Mouse (Mus musculus) neural tube, embryonic 14.5 days (tissue): ENCODE data around the gene Sgpp1. TPM values are rescaled to one million over a fixed set of nuclear protein-coding genes. Genes with fewer than 3 reads are reported as not detected.
"Not testable (repeated sequence)": the region's sequence is repeated elsewhere in the genome, so short reads cannot be mapped to it uniquely, and the experiment has no call there.

Source experiments
- ATAC-seq: fragments of 200-750 bp; cut with Nextera tagmentation; 2 replicates; pipeline ENCODE4 v1.8.0; 2017; ENCODE audit warnings: low read depth, mild to moderate bottlenecking, moderate TSS enrichment, moderate library complexity
- H3K27ac ChIP-seq: fragments of 300-500 bp; sonication (generic); 2 replicates; pipeline ENCODE4 v1.5.1; 2014; ENCODE audit warnings: low read depth, mild to moderate bottlenecking, control low read depth, low read length, moderate library complexity, mixed read lengths
- H3K27me3 ChIP-seq: fragments of 300-500 bp; sonication (generic); 2 replicates; pipeline ENCODE4 v1.6.1; 2014; ENCODE audit warnings: low read length; ENCODE audit not compliant: control insufficient read depth, insufficient read depth
- H3K36me3 ChIP-seq: fragments of 300-500 bp; sonication (generic); 2 replicates; pipeline ENCODE4 v1.6.1; 2014; ENCODE audit warnings: low read length, mixed read lengths; ENCODE audit not compliant: control insufficient read depth, insufficient read depth
- H3K4me1 ChIP-seq: fragments of 300-500 bp; sonication (generic); 2 replicates; pipeline ENCODE4 v1.6.1; 2014; ENCODE audit warnings: low read length; ENCODE audit not compliant: control insufficient read depth, insufficient read depth
- H3K4me2 ChIP-seq: fragments of 300-500 bp; sonication (generic); 2 replicates; pipeline ENCODE4 v1.6.1; 2014; ENCODE audit warnings: mild to moderate bottlenecking, low read depth, low read length, control low read depth
- H3K4me3 ChIP-seq: fragments of 300-500 bp; sonication (generic); 2 replicates; pipeline ENCODE4 v1.5.1; 2014; ENCODE audit warnings: low read depth, low read length, control low read depth, mixed read lengths
- H3K9ac ChIP-seq: fragments of 300-500 bp; sonication (generic); replicated peaks from 2 replicates; pipeline ENCODE4 v1.6.1; 2014; ENCODE audit warnings: low read depth, mild to moderate bottlenecking, control low read depth, low read length, mixed read lengths
- H3K9me3 ChIP-seq: fragments of 300-500 bp; sonication (generic); 2 replicates; pipeline ENCODE4 v1.6.1; 2016; ENCODE audit warnings: low read length; ENCODE audit not compliant: control insufficient read depth
- WGBS: fragments of 180-500 bp; shearing (Covaris S2); extraction: QIAGEN DNeasy Blood & Tissue Kit; methylation state at CpG from one replicate; pipeline ENCODE4 v1.1.7; 2014; 5-methylcytosine and 5-hydroxymethylcytosine counted together
- polyA plus RNA-seq: library from polyadenylated mRNA; unstranded; fragments of >200 nt; fragmentation: Nextera tagmentation; extraction: Ambion mirVana; gene quantifications from 2 replicates; pipeline ENCODE4 v1.2.1, GENCODE M21; 2014

Gene Sgpp1
- polyA plus RNA-seq, 1 experiment from 2014 or later = 14.1 TPM

DNA sequence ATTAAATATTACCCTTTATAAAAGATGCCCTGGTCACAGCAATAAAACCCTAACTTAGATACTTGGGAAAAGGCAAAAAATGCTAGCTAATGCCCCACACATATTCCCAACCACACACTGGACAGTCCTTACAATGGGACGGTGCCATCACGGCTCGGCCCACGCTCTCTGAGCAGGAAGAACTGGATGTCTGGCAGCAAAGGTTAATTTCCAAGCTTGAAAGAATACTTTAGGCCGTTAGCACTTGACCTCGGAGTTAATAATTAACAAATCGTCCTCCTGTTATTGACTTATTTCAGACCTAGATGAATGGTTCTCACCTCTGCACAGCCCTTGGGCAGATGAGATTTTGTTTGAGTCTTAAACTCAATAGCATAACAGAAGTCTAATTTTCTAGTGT lies 28.9 kb downstream of the Sgpp1 start:
- no peak overlapping the region for H3K27ac ChIP-seq
- no peak overlapping the region for H3K4me3 ChIP-seq
- no peaks in the 10 kb centered on the region for H3K36me3 ChIP-seq
- H3K9me3 ChIP-seq = no peaks in the 10 kb centered on the region
- H3K4me1 ChIP-seq = no peaks in the 10 kb centered on the region
- H3K27me3 ChIP-seq = no peaks in the 10 kb centered on the region
- no peak overlapping the region for H3K4me2 ChIP-seq
- H3K9ac ChIP-seq = no peak overlapping the region
- no peak for ATAC-seq
- WGBS = 77% methylated on average over 7 of the region's 7 CpGs

DNA sequence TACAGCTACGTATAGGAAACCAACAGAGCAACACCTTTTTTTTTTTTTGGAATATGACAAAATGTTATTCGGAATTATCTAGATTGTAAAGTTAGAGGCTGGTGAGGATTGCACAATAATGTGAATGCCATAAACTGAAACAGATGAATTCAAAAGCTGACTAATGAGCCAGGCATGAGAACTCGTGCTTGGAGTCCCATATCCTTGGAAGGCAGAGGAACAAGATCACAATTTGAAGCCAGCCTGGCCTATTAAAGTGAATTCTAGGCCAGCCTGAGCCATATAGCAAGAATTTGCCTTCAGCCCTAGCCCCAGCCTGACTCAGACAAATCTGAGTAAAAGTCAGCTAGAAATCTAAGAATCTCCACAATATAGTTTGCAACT lies 32.8 kb downstream of the Sgpp1 start:
- H3K36me3 ChIP-seq = no peaks in the 10 kb centered on the region
- no peak for ATAC-seq
- no peaks in the 10 kb centered on the region for H3K4me1 ChIP-seq
- no peaks in the 10 kb centered on the region for H3K9me3 ChIP-seq
- no peak overlapping the region for H3K4me2 ChIP-seq
- no peak overlapping the region for H3K9ac ChIP-seq
- H3K4me3 ChIP-seq = no peak overlapping the region
- no peak overlapping the region for H3K27ac ChIP-seq
- no peaks in the 10 kb centered on the region for H3K27me3 ChIP-seq
- 89% methylated on average over 3 of the region's 3 CpGs for WGBS

DNA sequence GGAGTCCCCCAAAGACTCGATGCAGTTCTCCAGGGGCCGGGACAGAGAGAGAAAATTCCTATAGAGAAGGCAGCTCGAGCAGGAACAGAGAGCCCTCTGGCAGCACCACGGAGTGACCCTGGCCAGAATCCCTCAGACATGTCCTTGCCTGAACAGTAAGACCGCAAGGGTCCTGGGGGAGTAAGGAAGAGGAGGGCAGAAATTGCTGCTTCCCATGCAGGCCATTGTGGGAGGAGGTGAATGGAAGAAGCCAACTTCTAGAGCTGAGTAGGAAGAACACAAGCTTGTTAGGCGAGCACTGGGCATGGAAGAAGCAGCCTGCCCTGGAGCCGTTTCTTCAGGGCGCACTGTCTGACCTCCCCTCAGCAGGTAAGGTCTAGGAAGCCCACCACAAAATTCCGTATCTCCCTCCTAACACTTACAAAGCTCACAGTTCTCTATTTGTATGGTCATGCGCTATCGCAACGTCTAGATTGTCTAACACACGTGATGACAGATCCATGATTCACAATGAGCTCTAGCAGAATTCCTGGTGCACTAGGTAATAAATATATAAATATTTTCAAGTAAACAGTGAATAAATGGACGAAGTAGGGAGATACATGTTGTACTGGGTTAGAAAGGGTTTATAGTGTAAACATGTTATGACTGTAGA lies 33.3 kb downstream of the Sgpp1 start:
- WGBS = 72% methylated on average over 14 of the region's 14 CpGs
- Histone ChIP-seq H3K9ac (no peak overlapping the region), H3K4me1 (no peaks in the 10 kb centered on the region)

GRCm38 (mm10) chr12:75701173-75702083 lies 34.1 kb downstream of the Sgpp1 start:
- Histone ChIP-seq H3K4me2 (peak overlapping the region; percentile 41), H3K4me3 (no peak overlapping the region), H3K27ac (no peak overlapping the region), H3K9ac (0 out of 2 replicates have a peak overlapping the region, but pooled peaks have one; percentile 21), H3K9me3 (no peaks in the 10 kb centered on the region), H3K27me3 (no peaks in the 10 kb centered on the region), H3K36me3 (no peaks in the 10 kb centered on the region), H3K4me1 (no peaks in the 10 kb centered on the region)
- WGBS = 34% methylated on average over 21 of the region's 21 CpGs
- no peak for ATAC-seq

More for the DNA sequence above, 33.3 kb downstream of the Sgpp1 start:
- Histone ChIP-seq H3K36me3 (no peaks in the 10 kb centered on the region), H3K27ac (no peak overlapping the region), H3K27me3 (no peaks in the 10 kb centered on the region), H3K4me2 (peak overlapping the region; percentile 41), H3K9me3 (no peaks in the 10 kb centered on the region), H3K4me3 (no peak overlapping the region)
- no peak for ATAC-seq

GRCm38 (mm10) chr12:75698692-75699091 lies 36.8 kb downstream of the Sgpp1 start:
- H3K9ac ChIP-seq = no peak overlapping the region
- no peak overlapping the region for H3K4me3 ChIP-seq
- H3K4me1 ChIP-seq = no peaks in the 10 kb centered on the region
- no peaks in the 10 kb centered on the region for H3K9me3 ChIP-seq
- ATAC-seq = no peak
- H3K36me3 ChIP-seq = no peaks in the 10 kb centered on the region
- no peaks in the 10 kb centered on the region for H3K27me3 ChIP-seq
- no peak overlapping the region for H3K4me2 ChIP-seq
- 89% methylated on average over 3 of the region's 3 CpGs for WGBS
- no peak overlapping the region for H3K27ac ChIP-seq

- not testable (repeated sequence) for H3K27me3 ChIP-seq, H3K36me3 ChIP-seq, H3K4me2 ChIP-seq, H3K9ac ChIP-seq, H3K9me3 ChIP-seq, ATAC-seq, H3K4me1 ChIP-seq, H3K4me3 ChIP-seq, H3K27ac ChIP-seq
- WGBS = 95% methylated on average over 1 of the region's 1 CpGs
These were observed 39.7 kb downstream of the Sgpp1 start for GRCm38 (mm10) chr12:75695845-75696244.

- H3K36me3 ChIP-seq = no peaks in the 10 kb centered on the region
- no peaks in the 10 kb centered on the region for H3K27me3 ChIP-seq
- H3K9me3 ChIP-seq = no peaks in the 10 kb centered on the region
- ATAC-seq = no peak
- no peak overlapping the region for H3K4me2 ChIP-seq
- no peaks in the 10 kb centered on the region for H3K4me1 ChIP-seq
- H3K27ac ChIP-seq = no peak overlapping the region
- H3K4me3 ChIP-seq = no peak overlapping the region
- no peak overlapping the region for H3K9ac ChIP-seq
- WGBS = 90% methylated on average over 2 of the region's 2 CpGs
These were observed 46.5 kb downstream of the Sgpp1 start for GRCm38 (mm10) chr12:75689003-75689402.

- Histone ChIP-seq H3K4me2 (no peak overlapping the region), H3K27ac (no peak overlapping the region), H3K9me3 (no peaks in the 10 kb centered on the region), H3K9ac (no peak overlapping the region), H3K27me3 (no peaks in the 10 kb centered on the region), H3K4me3 (no peak overlapping the region), H3K4me1 (no peaks in the 10 kb centered on the region), H3K36me3 (no peaks in the 10 kb centered on the region)
- no peak for ATAC-seq
- WGBS = 74% methylated on average over 4 of the region's 4 CpGs
These were observed 48.2 kb downstream of the Sgpp1 start for GRCm38 (mm10) chr12:75687314-75687713.

DNA sequence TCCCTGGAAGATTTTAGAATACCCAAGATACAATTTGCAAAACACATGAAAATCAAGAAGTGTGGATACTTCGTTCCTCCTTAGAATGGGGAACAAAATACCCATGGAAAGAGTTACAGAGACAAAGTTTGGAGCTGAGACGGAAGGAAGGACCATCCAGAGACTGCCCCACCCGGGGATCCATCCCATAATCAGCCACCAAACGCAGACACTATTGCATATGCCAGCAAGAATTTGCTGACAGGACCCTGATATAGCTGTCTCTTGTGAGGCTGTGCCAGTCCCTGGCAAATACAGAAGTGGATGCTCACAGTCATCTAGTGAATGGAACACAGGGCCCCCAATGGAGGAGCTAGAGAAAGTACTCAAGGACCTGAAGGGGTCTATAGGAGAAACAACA lies 51.5 kb downstream of the Sgpp1 start:
- H3K27me3 ChIP-seq, H3K27ac ChIP-seq, H3K4me2 ChIP-seq, H3K4me1 ChIP-seq, ATAC-seq, H3K9ac ChIP-seq, H3K9me3 ChIP-seq, H3K36me3 ChIP-seq, H3K4me3 ChIP-seq: not testable (repeated sequence)
- 90% methylated on average over 4 of the region's 4 CpGs for WGBS
